Comparison of ENCODE assay signal across 8 mouse cellular contexts in the genomic region with DNA sequence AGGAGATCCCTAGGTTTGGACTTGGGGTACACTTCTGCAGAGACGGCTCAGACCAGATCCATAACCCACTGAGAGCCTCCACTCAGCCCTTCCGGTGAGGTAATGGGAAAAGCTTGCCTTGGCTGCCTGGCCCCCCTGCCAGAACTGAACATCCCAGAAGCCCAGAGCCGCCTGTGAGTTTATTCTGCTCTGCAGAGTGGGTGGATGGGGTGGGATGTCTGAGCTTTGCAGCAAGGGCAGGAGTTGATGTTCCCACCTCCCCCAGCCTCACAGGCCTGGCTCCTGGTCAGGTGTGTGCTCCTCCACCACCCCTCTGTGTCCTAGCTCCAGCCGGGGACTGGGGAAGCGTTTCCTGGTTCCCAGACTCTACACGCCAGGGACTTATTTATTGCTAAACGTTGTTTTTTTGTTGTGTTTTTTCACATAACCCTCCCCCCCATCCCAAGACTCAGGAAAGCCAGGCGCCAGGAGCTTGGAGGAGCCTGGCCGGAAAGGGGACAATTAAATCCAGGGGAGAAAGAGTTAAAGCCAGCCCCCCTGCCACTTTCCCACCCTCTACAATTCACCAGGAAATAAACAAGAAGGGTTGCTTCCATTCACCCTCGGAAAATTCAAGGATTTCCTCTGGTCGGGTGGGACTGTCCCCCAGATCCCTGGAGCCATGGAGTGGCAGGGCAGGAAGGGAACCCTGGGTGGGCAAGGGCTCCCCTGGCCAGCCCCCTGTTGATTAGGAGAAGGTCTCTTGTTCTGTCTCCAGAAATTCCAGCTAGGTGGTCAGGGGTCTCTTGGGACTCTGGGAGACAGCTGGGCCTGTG. TPM values are rescaled to one million over a fixed set of nuclear protein-coding genes. Genes with fewer than 3 reads are reported as not detected.
DNase-seq lines count a peak whose midpoint lies in the region; ATAC-seq lines count a peak whose summit lies in the region.
"Had no signal": no experiment of that assay in that cellular context is flagged by ENCODE, and none has a peak within 500 bp of the region (broad histone marks: within the 10 kb centered on the region; RNA-seq: fewer than 3 reads in every experiment).

No protein-coding gene starts in this region.

- intact Hi-C loops in heart, postnatal 10 days (cut with DNase I) = loop anchor here (2.0 kb wide), 1 partner anchor 24 kb away; no protein-coding TSS in a partner anchor

- H3K9ac ChIP-seq in midbrain, embryonic 15.5 days = no peak overlapping the region
- no peak overlapping the region for H3K9ac ChIP-seq in midbrain, embryonic 14.5 days (replicated peaks; ENCODE audit: low read length)
- H3K9ac ChIP-seq in limb, embryonic 13.5 days = peak overlapping the region; percentile 43; the same call in 1 of the 2 replicates

- H3K9me3 ChIP-seq in midbrain, embryonic 15.5 days = no peaks in the 10 kb centered on the region
- no peaks in the 10 kb centered on the region for H3K9me3 ChIP-seq in midbrain, embryonic 14.5 days (ENCODE audit: control insufficient read depth, low read length)
- H3K9me3 ChIP-seq in limb, embryonic 13.5 days = no peaks in the 10 kb centered on the region

- 50% methylated on average over 11 of the region's 11 CpGs for WGBS in midbrain, embryonic 15.5 days
- 63% methylated on average over 11 of the region's 11 CpGs for WGBS in midbrain, embryonic 14.5 days
- 15% methylated on average over 11 of the region's 11 CpGs for WGBS in limb, embryonic 13.5 days

- no peak for ATAC-seq in midbrain, embryonic 15.5 days (replicated peaks)
- no peak for ATAC-seq in midbrain, embryonic 14.5 days (ENCODE audit: low FRiP score, low TSS enrichment)
- peak; percentile 69 for ATAC-seq in limb, embryonic 13.5 days (ENCODE audit: low FRiP score, low read depth)

- H3K4me3 ChIP-seq in midbrain, embryonic 15.5 days = no peak overlapping the region
- no peak overlapping the region for H3K4me3 ChIP-seq in midbrain, embryonic 14.5 days (replicated peaks; ENCODE audit: low read depth, low read length)
- no peak overlapping the region for H3K4me3 ChIP-seq in limb, embryonic 13.5 days

- no peak for DNase-seq in midbrain, embryonic 14.5 days
- peak; percentile 57 to 69 for DNase-seq in heart, postnatal 10 days
- no peak for DNase-seq in right cerebral cortex, postnatal 25 days
- DNase-seq in spleen, adult 12 weeks (ENCODE audit: low spot score) = no peak
- DNase-seq in spleen, postnatal 14 days (ENCODE audit: low spot score in 2 of 2) = no peak

- no peaks in the 10 kb centered on the region for H3K27me3 ChIP-seq in midbrain, embryonic 15.5 days (replicated peaks)
- no peaks in the 10 kb centered on the region for H3K27me3 ChIP-seq in midbrain, embryonic 14.5 days (ENCODE audit: control insufficient read depth, insufficient read depth, low read length)
- no peaks in the 10 kb centered on the region for H3K27me3 ChIP-seq in limb, embryonic 13.5 days

- no peaks in the 10 kb centered on the region for H3K36me3 ChIP-seq in midbrain, embryonic 15.5 days (replicated peaks)
- no peaks in the 10 kb centered on the region for H3K36me3 ChIP-seq in midbrain, embryonic 14.5 days (ENCODE audit: control insufficient read depth, insufficient read depth, low read length)
- no peaks in the 10 kb centered on the region for H3K36me3 ChIP-seq in limb, embryonic 13.5 days

- peak overlapping the region; percentile 48 for H3K27ac ChIP-seq in midbrain, embryonic 15.5 days
- H3K27ac ChIP-seq in midbrain, embryonic 14.5 days (replicated peaks; ENCODE audit: low read depth, low read length) = no peak overlapping the region
- H3K27ac ChIP-seq in limb, embryonic 13.5 days = peak overlapping the region; percentile 85

- H3K4me2 ChIP-seq in midbrain, embryonic 15.5 days = no peak overlapping the region
- no peak overlapping the region for H3K4me2 ChIP-seq in midbrain, embryonic 14.5 days (ENCODE audit: low read length)
- peak overlapping the region; percentile 19; the same call in 1 of the 2 replicates for H3K4me2 ChIP-seq in limb, embryonic 13.5 days (replicated peaks)

- no peaks in the 10 kb centered on the region for H3K4me1 ChIP-seq in midbrain, embryonic 15.5 days
- no peaks in the 10 kb centered on the region for H3K4me1 ChIP-seq in midbrain, embryonic 14.5 days (ENCODE audit: control insufficient read depth, insufficient read depth, low read length)
- peaks cover 45% of the 10 kb centered on the region for H3K4me1 ChIP-seq in limb, embryonic 13.5 days

RNA-seq across cellular contexts. Expression of a gene that starts 10.2 kb away (rescaled TPM):
- polyA plus RNA-seq in midbrain, embryonic 15.5 days (2015; fragmentation: Nextera tagmentation; extraction: Ambion mirVana) = 15.6 and 17.6 TPM in 2 replicates
- polyA plus RNA-seq in midbrain, embryonic 14.5 days (2014; fragmentation: Nextera tagmentation; extraction: Ambion mirVana) = 22.0 and 33.9 TPM in 2 replicates
- total RNA-seq in heart, postnatal 10 days (2021) = 10 to 100 TPM; 54.0 to 54.3 TPM
- polyA plus RNA-seq in limb, embryonic 13.5 days (2015; fragmentation: Nextera tagmentation; extraction: Ambion mirVana) = 13.7 and 15.5 TPM in 2 replicates

RNA-seq across cellular contexts. Expression of a gene that starts 53.2 kb away (rescaled TPM):
- polyA plus RNA-seq in midbrain, embryonic 15.5 days (2015; fragmentation: Nextera tagmentation; extraction: Ambion mirVana) = 71.8 and 75.7 TPM in 2 replicates
- 36.7 and 51.1 TPM in 2 replicates for polyA plus RNA-seq in midbrain, embryonic 14.5 days (2014; fragmentation: Nextera tagmentation; extraction: Ambion mirVana)
- total RNA-seq in heart, postnatal 10 days (2021) = 100 to 1,000 TPM; 325 to 346 TPM
- polyA plus RNA-seq in limb, embryonic 13.5 days (2015; fragmentation: Nextera tagmentation; extraction: Ambion mirVana) = 103 and 105 TPM in 2 replicates

RNA-seq across cellular contexts. Expression of a gene that starts 59.8 kb away (rescaled TPM):
- not detected in 2 replicates for polyA plus RNA-seq in midbrain, embryonic 15.5 days (2015; fragmentation: Nextera tagmentation; extraction: Ambion mirVana)
- polyA plus RNA-seq in midbrain, embryonic 14.5 days (2014; fragmentation: Nextera tagmentation; extraction: Ambion mirVana) = not detected in 2 replicates
- total RNA-seq in heart, postnatal 10 days (2021) = under 1 TPM in 1 of 2 experiments, not detected in 1; 0.36 TPM
- polyA plus RNA-seq in limb, embryonic 13.5 days (2015; fragmentation: Nextera tagmentation; extraction: Ambion mirVana) = not detected in 2 replicates
- polyA plus RNA-seq: large intestine, adult 2 months had no signal

Comparison
In these comparisons a context has a peak if more than half of its experiments do, and no peak if none do; other contexts are left out.
1. DNase-seq: peak in heart, postnatal 10 days (2 of 2); none in midbrain, embryonic 14.5 days (single experiment), right cerebral cortex, postnatal 25 days (single experiment), spleen, adult 12 weeks (single experiment) and spleen, postnatal 14 days (0 of 2).